Mouse (Mus musculus) cerebellum, postnatal 36 days (tissue): ENCODE measurements around the gene Ces3a.
"Not testable (repeated sequence)": the region's sequence is repeated elsewhere in the genome, so short reads cannot be mapped to it uniquely, and the experiment has no call there.

Experiments used
- DNase-seq, 2 experiments: peaks; one replicate each; pipeline ENCODE4 v3.0.0; 2021 to 2022; ENCODE audit warnings: mixed read lengths in 2 of 2

Gene Ces3a

DNA sequence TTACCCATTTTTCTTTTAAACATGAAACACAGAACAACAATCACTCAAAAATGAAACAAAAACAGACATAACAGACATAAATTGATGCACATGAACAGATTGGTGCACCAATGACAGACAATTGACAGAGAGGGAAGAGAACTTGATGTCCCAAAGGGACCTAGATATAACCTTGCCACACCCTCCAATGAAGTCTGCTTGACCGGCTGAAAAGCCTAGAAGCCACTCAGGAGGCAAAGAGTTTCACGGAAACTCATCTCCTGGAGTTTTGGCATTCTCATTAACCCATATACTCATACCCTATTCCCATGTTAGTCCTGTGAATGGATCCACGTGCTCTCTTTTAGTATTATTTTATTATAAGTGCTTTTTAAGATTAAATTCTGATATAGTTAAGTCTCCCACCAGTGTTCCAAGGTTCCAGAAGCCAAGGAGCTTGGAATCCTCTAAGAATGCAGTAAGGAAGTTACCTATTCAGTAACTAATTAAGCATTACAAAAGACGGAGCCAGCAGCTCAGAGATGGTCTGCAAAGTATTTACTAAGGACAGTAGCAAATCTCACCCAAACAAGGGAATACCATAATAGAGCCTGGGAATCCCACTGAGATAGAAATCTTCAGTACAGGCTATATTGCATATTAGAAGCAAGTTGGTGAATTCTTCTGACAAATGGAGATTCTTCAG is 53.8 kb downstream of the Ces3a start:
- DNase-seq, result not testable (repeated sequence)

DNA sequence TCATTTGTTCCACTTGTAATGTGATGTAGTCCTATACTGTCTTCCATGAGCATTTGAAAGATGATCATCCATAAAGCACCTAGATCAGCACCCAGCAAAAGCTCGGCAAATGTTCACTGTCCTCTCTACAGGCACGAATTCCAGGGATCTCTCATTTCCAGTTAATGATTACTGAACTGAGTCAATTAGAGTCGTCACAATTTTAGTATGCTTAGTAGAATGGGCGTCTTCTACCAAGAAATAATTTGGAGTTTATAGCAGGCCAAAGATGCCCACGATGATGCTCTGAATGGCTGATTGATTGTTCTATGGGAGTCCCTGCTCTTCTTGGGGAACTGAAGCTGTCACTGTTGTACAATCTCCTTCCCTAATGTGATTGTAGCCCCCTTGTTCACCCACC is 55.3 kb downstream of the Ces3a start:
- not testable (repeated sequence) for DNase-seq

DNA sequence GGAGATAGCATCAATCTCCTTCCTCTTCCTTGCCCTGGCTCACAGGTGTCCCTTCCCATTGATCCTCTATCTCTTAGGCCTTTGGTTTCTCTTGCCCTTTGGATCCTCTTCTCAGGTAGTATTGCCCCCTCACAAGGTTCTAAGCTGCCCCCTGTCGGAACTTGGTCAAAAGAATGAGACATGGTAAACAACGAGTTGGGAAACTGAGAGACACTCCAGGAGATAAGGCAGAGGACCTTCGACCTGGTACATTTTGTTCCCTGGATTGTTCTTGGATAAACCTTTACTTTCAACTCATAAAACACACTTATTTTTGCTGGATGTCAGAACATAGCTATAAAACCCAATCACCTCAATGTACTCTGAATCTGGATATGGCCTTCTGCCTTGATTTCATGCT is 55.8 kb downstream of the Ces3a start:
- no peak for DNase-seq
